Mouse (Mus musculus): ENCODE measurements at regions not wholly inside any gene's neighbourhood (a gene's known extent, or its start where the extent isn't known, plus 50 kb on each side); places are given as distances from the start of the nearest gene placed in this dataset.
A peak's percentile ranks its signal among the peaks of the same experiment; 100 is the strongest.

DNA sequence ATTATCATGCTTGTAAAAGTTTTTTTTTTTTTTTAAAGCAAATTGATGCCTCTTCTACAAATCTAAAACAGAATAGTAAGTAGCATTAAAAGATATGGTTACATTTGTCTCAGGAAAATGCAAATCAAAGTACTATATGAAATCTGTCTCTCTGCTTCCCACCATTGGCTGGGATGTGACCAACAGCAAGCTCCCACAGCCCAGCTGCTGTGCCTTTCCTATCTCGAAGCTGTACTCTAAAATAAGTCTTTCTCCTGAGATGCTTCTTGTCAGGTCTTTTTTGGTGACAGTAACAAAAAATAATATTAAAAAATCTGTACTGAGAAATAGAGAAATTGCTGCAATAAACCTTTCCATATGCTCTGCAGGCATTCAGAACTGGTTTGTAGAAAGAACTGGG lies 646.6 kb upstream of the Nrg3 start:
- DNase-seq: peak; percentile 56
